Mouse (Mus musculus): ENCODE data around the gene Dlgap5.

Gene Dlgap5

DNA sequence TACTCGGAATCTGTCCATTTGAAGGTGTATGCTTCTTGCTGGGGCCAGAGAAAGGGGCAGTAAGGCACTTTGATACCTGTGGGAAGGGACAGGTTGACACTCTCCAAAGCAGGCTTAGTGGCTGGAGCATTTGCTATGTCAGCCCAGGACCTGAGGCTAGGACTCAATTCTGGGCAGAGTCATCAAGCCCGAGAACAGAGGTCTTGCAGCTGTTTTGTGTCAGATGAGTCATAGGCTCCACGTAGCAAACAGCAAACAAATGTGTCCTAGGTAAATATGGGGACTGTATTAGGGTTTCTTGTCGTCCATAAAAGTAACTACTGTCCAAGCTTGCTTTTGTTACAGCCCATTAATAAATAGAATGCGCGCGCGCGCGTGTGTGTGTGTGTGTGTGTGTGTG is 65.9 kb downstream of the Dlgap5 start:
- no peak for DNase-seq (ENCODE audit: low spot score)

DNA sequence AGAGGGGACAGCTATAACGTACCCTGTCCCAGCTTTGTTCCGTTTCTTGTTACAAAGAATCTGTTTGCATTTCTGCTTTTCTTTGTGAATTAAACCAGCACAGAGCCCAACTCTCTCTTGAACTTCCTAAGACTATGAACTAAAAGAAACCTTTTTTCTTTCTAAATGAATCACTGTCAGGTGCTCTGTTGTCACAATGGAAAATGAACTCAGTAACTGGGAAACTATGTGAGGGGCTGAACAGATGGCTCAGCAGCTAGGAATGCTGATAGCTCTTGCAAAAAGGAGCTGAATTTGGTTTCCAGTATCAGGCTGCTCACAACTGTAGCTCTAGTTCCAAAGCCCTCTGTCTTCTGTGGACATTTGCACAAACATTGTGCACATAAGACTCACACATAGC is 67.2 kb downstream of the Dlgap5 start:
- DNase-seq (ENCODE audit: low spot score), result no peak

DNA sequence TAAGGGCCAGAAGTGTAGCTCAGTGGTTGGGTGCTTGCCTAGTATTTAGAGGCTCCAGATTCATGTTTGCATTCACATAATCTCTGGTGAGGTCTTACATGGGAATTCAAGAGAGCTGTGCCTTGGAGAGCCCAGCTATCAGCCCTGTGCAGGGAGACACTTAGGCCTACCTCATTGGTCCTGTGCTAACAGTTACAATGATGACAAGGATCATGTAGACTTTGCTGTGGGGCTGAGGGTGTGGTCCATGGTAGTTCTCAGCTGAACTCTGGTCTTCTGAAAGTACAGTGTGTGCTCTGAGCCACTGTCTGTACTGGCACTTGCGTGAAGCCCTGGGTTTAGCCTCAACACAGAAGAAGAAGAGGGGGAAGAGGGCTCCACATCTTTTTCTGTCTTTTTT is 71.5 kb downstream of the Dlgap5 start:
- DNase-seq (ENCODE audit: low spot score), result no peak

DNA sequence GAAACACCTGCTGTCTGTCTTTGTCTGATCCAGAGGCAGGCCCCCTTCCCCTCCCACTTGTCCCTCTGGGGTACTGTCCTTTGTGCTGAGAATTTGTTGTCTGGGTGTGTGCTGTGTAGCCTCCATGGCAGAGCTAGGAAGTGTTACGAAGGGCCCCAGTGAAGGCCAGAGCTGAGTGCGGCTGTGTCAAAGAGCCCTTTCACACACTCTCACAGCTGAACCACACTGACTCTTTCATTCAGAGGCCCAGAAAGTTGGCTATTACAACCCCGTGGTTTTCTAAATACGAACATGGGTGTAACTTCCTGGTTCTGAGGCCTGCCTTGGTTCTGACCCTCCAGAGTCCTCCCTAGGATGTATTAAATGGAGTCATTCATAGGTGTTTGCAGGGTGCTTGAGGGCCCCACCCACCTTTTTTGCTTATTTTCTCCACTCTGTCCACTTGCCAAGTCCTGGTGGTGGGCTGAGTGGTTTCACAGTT is 76.4 kb downstream of the Dlgap5 start:
- DNase-seq (ENCODE audit: low spot score), result no peak

DNA sequence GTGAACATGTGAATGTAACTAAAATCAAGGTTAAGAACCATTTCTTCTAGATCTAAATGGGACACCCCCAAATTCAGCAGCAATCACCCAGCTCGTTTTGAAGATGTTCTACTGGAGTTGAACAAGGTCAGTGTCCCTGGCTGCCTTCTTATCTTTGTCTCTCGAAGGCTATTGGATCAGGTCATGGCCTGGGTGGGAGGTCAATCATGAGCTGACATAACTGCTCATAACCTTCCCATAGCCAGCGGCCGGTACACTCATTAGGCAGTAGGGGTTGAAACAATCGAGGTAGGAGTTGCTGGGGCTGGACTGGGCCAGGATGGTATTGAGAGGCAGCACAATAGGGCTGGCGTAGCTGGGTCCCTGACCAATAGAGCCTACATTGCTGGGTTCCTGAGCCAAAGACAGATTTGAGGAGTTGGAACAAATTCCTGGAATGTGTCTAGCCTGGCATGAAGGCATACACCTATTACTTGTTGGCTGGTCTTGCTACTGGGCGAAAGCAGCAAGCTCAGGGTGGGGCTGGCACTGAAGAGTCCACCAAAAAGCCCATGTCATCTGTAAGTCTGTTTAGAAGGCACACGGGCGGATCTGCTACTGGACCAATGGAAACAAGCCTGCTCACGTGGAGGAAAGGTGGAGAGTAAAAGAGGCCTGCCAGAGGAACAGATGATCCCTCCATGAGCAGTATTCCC is 77.8 kb downstream of the Dlgap5 start:
- no peak for DNase-seq (ENCODE audit: low spot score)

Measured in lung, postnatal 25 days (tissue).